In genomic region chr19:6343066-6343925, GRCm38 (mm10) we compare ENCODE assay signal across 12 mouse cellular contexts. TPM values are rescaled to one million over a fixed set of nuclear protein-coding genes. Genes with fewer than 3 reads are reported as not detected.
DNase-seq lines count a peak whose midpoint lies in the region; ATAC-seq and TF ChIP-seq lines count a peak whose summit lies in the region.
"Had no signal": no experiment of that assay in that cellular context is flagged by ENCODE, and none has a peak within 500 bp of the region (broad histone marks: within the 10 kb centered on the region; RNA-seq: fewer than 3 reads in every experiment).

No protein-coding gene starts in this region.

- H3K9ac ChIP-seq in heart, embryonic 12.5 days: no peak overlapping the region
- H3K9ac ChIP-seq in heart, embryonic 11.5 days (ENCODE audit: low read depth, low read length): no peak overlapping the region
- peak overlapping the region; percentile 26; the same call in 1 of the 2 replicates for H3K9ac ChIP-seq in liver, embryonic 13.5 days
- H3K9ac ChIP-seq in forebrain, postnatal 0 days: no peak overlapping the region
- H3K9ac ChIP-seq: forebrain, embryonic 13.5 days; heart, embryonic 15.5 days had no signal

- no peak for DNase-seq in liver, embryonic 13.5 days
- DNase-seq in thymus, postnatal 25 days: peak; percentile 53
- no peak for DNase-seq in forebrain, postnatal 0 days
- DNase-seq: layer of hippocampus, adult 9-11 months had no signal

- H3K27ac ChIP-seq in heart, embryonic 12.5 days (ENCODE audit: poor library complexity, severe bottlenecking): no peak overlapping the region
- no peak overlapping the region for H3K27ac ChIP-seq in heart, embryonic 11.5 days (ENCODE audit: low read depth, low read length)
- no peak overlapping the region; the same call in 1 of the 2 replicates for H3K27ac ChIP-seq in liver, embryonic 13.5 days
- no peak overlapping the region for H3K27ac ChIP-seq in forebrain, postnatal 0 days (ENCODE audit: low read depth, low read length)
- H3K27ac ChIP-seq: forebrain, embryonic 13.5 days; heart, embryonic 15.5 days; kidney, postnatal 0 days had no signal

- no peak overlapping the region for H3K4me3 ChIP-seq in heart, embryonic 12.5 days
- H3K4me3 ChIP-seq in heart, embryonic 11.5 days (ENCODE audit: low read depth, low read length): no peak overlapping the region
- H3K4me3 ChIP-seq in megakaryocyte, embryonic 14.5 days (replicated peaks): peak overlapping the region; percentile 62
- no peak overlapping the region for H3K4me3 ChIP-seq in liver, embryonic 13.5 days (replicated peaks)
- H3K4me3 ChIP-seq in forebrain, postnatal 0 days (ENCODE audit: low read depth, low read length): no peak overlapping the region

- H3K36me3 ChIP-seq in heart, embryonic 12.5 days: peaks cover 61% of the 10 kb centered on the region
- peaks cover 29% of the 10 kb centered on the region for H3K36me3 ChIP-seq in heart, embryonic 11.5 days (ENCODE audit: control insufficient read depth, insufficient read depth, low read length)
- peaks cover 73% of the 10 kb centered on the region for H3K36me3 ChIP-seq in megakaryocyte, embryonic 14.5 days (replicated peaks; ENCODE audit: low read length)
- peaks cover 62% of the 10 kb centered on the region for H3K36me3 ChIP-seq in liver, embryonic 13.5 days
- peaks cover 72% of the 10 kb centered on the region for H3K36me3 ChIP-seq in forebrain, postnatal 0 days (ENCODE audit: insufficient read depth)

- no peak for ATAC-seq in heart, embryonic 12.5 days (ENCODE audit: insufficient number of reproducible peaks, low FRiP score)
- ATAC-seq in heart, embryonic 11.5 days (replicated peaks; ENCODE audit: insufficient number of reproducible peaks, low FRiP score, low TSS enrichment): no peak
- no peak for ATAC-seq in megakaryocyte, adult 5-6 weeks (ENCODE audit: poor library complexity, severe bottlenecking)
- no peak for ATAC-seq in liver, embryonic 13.5 days (ENCODE audit: low read depth)
- no peak for ATAC-seq in forebrain, postnatal 0 days
- ATAC-seq: forebrain, embryonic 13.5 days; hindbrain, embryonic 16.5 days had no signal

- H3K27me3 ChIP-seq in heart, embryonic 12.5 days (replicated peaks): no peaks in the 10 kb centered on the region
- no peaks in the 10 kb centered on the region for H3K27me3 ChIP-seq in heart, embryonic 11.5 days (ENCODE audit: control insufficient read depth, insufficient read depth, low read length)
- peaks cover 3% of the 10 kb centered on the region for H3K27me3 ChIP-seq in megakaryocyte, embryonic 14.5 days (replicated peaks)
- no peaks in the 10 kb centered on the region for H3K27me3 ChIP-seq in liver, embryonic 13.5 days
- H3K27me3 ChIP-seq in forebrain, postnatal 0 days (ENCODE audit: insufficient read depth, low read length): no peaks in the 10 kb centered on the region
- H3K27me3 ChIP-seq: forebrain, embryonic 13.5 days; heart, embryonic 15.5 days had no signal

- 73% methylated on average over 19 of the region's 19 CpGs for WGBS in heart, embryonic 12.5 days
- 68% methylated on average over 19 of the region's 19 CpGs for WGBS in heart, embryonic 11.5 days (ENCODE audit: insufficient replicate concordance)
- whole genome bisulfite sequencing in liver, embryonic 13.5 days (ENCODE audit: insufficient replicate concordance): 58% methylated on average over 19 of the region's 19 CpGs
- 89% methylated on average over 19 of the region's 19 CpGs for WGBS in forebrain, postnatal 0 days

- peak overlapping the region; percentile 92; the same call in 1 of the 2 replicates for H3K4me2 ChIP-seq in heart, embryonic 12.5 days
- H3K4me2 ChIP-seq in heart, embryonic 11.5 days: no peak overlapping the region
- H3K4me2 ChIP-seq in liver, embryonic 13.5 days: peak overlapping the region; percentile 100; the same call in 1 of the 2 replicates
- no peak overlapping the region for H3K4me2 ChIP-seq in forebrain, postnatal 0 days (ENCODE audit: low read depth)
- H3K4me2 ChIP-seq: forebrain, embryonic 13.5 days had no signal

- no peak for TF ChIP-seq CTCF in forebrain, postnatal 0 days (IDR thresholded peaks at IDR 0.05; ENCODE audit: low read depth)

- H3K9me3 ChIP-seq in heart, embryonic 12.5 days (replicated peaks): no peaks in the 10 kb centered on the region
- H3K9me3 ChIP-seq in heart, embryonic 11.5 days (replicated peaks; ENCODE audit: control insufficient read depth, low read length): no peaks in the 10 kb centered on the region
- H3K9me3 ChIP-seq in megakaryocyte, embryonic 14.5 days: no peaks in the 10 kb centered on the region
- H3K9me3 ChIP-seq in liver, embryonic 13.5 days (replicated peaks): no peaks in the 10 kb centered on the region
- H3K9me3 ChIP-seq in forebrain, postnatal 0 days (ENCODE audit: low read length): no peaks in the 10 kb centered on the region
- H3K9me3 ChIP-seq: forebrain, embryonic 13.5 days; heart, embryonic 15.5 days had no signal

- H3K4me1 ChIP-seq in heart, embryonic 12.5 days (replicated peaks): peaks cover 24% of the 10 kb centered on the region
- H3K4me1 ChIP-seq in heart, embryonic 11.5 days (ENCODE audit: control insufficient read depth, insufficient read depth, low read length): peaks cover 19% of the 10 kb centered on the region
- H3K4me1 ChIP-seq in megakaryocyte, embryonic 14.5 days: peaks cover 88% of the 10 kb centered on the region
- H3K4me1 ChIP-seq in liver, embryonic 13.5 days (replicated peaks): peaks cover 68% of the 10 kb centered on the region
- H3K4me1 ChIP-seq in forebrain, postnatal 0 days (ENCODE audit: insufficient read depth): no peaks in the 10 kb centered on the region

RNA-seq across cellular contexts. Expression of gene Map4k2, which starts 2.4 kb away (rescaled TPM):
- 14.1 and 15.7 TPM in 2 replicates for polyA plus RNA-seq in heart, embryonic 12.5 days (2016; fragmentation: Nextera tagmentation; extraction: Ambion mirVana)
- polyA plus RNA-seq in heart, embryonic 11.5 days (2014; fragmentation: Nextera tagmentation; extraction: Ambion mirVana): 9.6 and 10.1 TPM in 2 replicates
- polyA plus RNA-seq in megakaryocyte, embryonic 14.5 days (2012; ENCODE audit: insufficient read depth, low replicate concordance): 9.3 and 21.8 TPM in 2 replicates
- 35.0 and 43.3 TPM in 2 replicates for total RNA-seq in megakaryocyte, adult 5-6 weeks (2015)
- 66.3 and 79.6 TPM in 2 replicates for total RNA-seq in megakaryocyte, adult 5-6 weeks (2017)
- polyA plus RNA-seq in liver, embryonic 13.5 days (2015; fragmentation: Nextera tagmentation; extraction: Ambion mirVana): 4.5 and 5.8 TPM in 2 replicates
- total RNA-seq in forebrain, postnatal 0 days (2014; rRNA removed): 43.0 and 55.8 TPM in 2 replicates
- polyA plus RNA-seq in forebrain, postnatal 0 days (2015; fragmentation: Nextera tagmentation; extraction: Ambion mirVana): 6.7 and 9.7 TPM in 2 replicates

RNA-seq across cellular contexts. Expression of gene Men1, which starts 8.5 kb away (rescaled TPM):
- polyA plus RNA-seq in heart, embryonic 12.5 days (2016; fragmentation: Nextera tagmentation; extraction: Ambion mirVana): 48.7 and 52.1 TPM in 2 replicates
- polyA plus RNA-seq in heart, embryonic 11.5 days (2014; fragmentation: Nextera tagmentation; extraction: Ambion mirVana): 31.8 and 35.1 TPM in 2 replicates
- polyA plus RNA-seq in megakaryocyte, embryonic 14.5 days (2012; ENCODE audit: insufficient read depth, low replicate concordance): 70.2 and 174 TPM in 2 replicates
- 15.1 and 16.6 TPM in 2 replicates for total RNA-seq in megakaryocyte, adult 5-6 weeks (2015)
- 19.2 and 20.7 TPM in 2 replicates for total RNA-seq in megakaryocyte, adult 5-6 weeks (2017)
- polyA plus RNA-seq in liver, embryonic 13.5 days (2015; fragmentation: Nextera tagmentation; extraction: Ambion mirVana): 26.3 and 29.9 TPM in 2 replicates
- total RNA-seq in forebrain, postnatal 0 days (2014; rRNA removed): 60.5 and 64.3 TPM in 2 replicates
- polyA plus RNA-seq in forebrain, postnatal 0 days (2015; fragmentation: Nextera tagmentation; extraction: Ambion mirVana): 58.3 and 60.9 TPM in 2 replicates

RNA-seq across cellular contexts. Expression of gene Sf1, which starts 20.2 kb away (rescaled TPM):
- 127 and 130 TPM in 2 replicates for polyA plus RNA-seq in heart, embryonic 12.5 days (2016; fragmentation: Nextera tagmentation; extraction: Ambion mirVana)
- polyA plus RNA-seq in heart, embryonic 11.5 days (2014; fragmentation: Nextera tagmentation; extraction: Ambion mirVana): 106 and 124 TPM in 2 replicates
- 1,025 and 2,643 TPM in 2 replicates for polyA plus RNA-seq in megakaryocyte, embryonic 14.5 days (2012; ENCODE audit: insufficient read depth, low replicate concordance)
- 164 and 205 TPM in 2 replicates for total RNA-seq in megakaryocyte, adult 5-6 weeks (2015)
- total RNA-seq in megakaryocyte, adult 5-6 weeks (2017): 179 and 212 TPM in 2 replicates
- 68.4 and 92.3 TPM in 2 replicates for polyA plus RNA-seq in liver, embryonic 13.5 days (2015; fragmentation: Nextera tagmentation; extraction: Ambion mirVana)
- total RNA-seq in forebrain, postnatal 0 days (2014; rRNA removed): 70.0 and 113 TPM in 2 replicates
- 89.7 and 102 TPM in 2 replicates for polyA plus RNA-seq in forebrain, postnatal 0 days (2015; fragmentation: Nextera tagmentation; extraction: Ambion mirVana)

RNA-seq across cellular contexts. Expression of gene Cdc42bpg, which starts 37.0 kb away (rescaled TPM):
- 0.34 and 0.44 TPM in 2 replicates for polyA plus RNA-seq in heart, embryonic 12.5 days (2016; fragmentation: Nextera tagmentation; extraction: Ambion mirVana)
- polyA plus RNA-seq in heart, embryonic 11.5 days (2014; fragmentation: Nextera tagmentation; extraction: Ambion mirVana): 0.44 and 0.74 TPM in 2 replicates
- 4.8 and 6.6 TPM in 2 replicates for polyA plus RNA-seq in megakaryocyte, embryonic 14.5 days (2012; ENCODE audit: insufficient read depth, low replicate concordance)
- 0.56 and 0.68 TPM in 2 replicates for total RNA-seq in megakaryocyte, adult 5-6 weeks (2015)
- 0.88 and 1.3 TPM in 2 replicates for total RNA-seq in megakaryocyte, adult 5-6 weeks (2017)
- 0.14 and 0.16 TPM in 2 replicates for polyA plus RNA-seq in liver, embryonic 13.5 days (2015; fragmentation: Nextera tagmentation; extraction: Ambion mirVana)
- 3.1 and 4.7 TPM in 2 replicates for total RNA-seq in forebrain, postnatal 0 days (2014; rRNA removed)
- 0.11 and 0.23 TPM in 2 replicates for polyA plus RNA-seq in forebrain, postnatal 0 days (2015; fragmentation: Nextera tagmentation; extraction: Ambion mirVana)

RNA-seq across cellular contexts. Expression of gene Pygm, which starts 40.9 kb away (rescaled TPM):
- polyA plus RNA-seq in heart, embryonic 12.5 days (2016; fragmentation: Nextera tagmentation; extraction: Ambion mirVana): 224 and 234 TPM in 2 replicates
- polyA plus RNA-seq in heart, embryonic 11.5 days (2014; fragmentation: Nextera tagmentation; extraction: Ambion mirVana): 149 and 178 TPM in 2 replicates
- polyA plus RNA-seq in megakaryocyte, embryonic 14.5 days (2012; ENCODE audit: insufficient read depth, low replicate concordance): 3.6 TPM in 1 of 2 replicates, not detected in the other
- total RNA-seq in megakaryocyte, adult 5-6 weeks (2015): 0.80 and 3.2 TPM in 2 replicates
- 0.11 and 0.12 TPM in 2 replicates for total RNA-seq in megakaryocyte, adult 5-6 weeks (2017)
- polyA plus RNA-seq in liver, embryonic 13.5 days (2015; fragmentation: Nextera tagmentation; extraction: Ambion mirVana): 2.7 and 2.9 TPM in 2 replicates
- 6.2 and 8.8 TPM in 2 replicates for total RNA-seq in forebrain, postnatal 0 days (2014; rRNA removed)
- 4.7 and 7.6 TPM in 2 replicates for polyA plus RNA-seq in forebrain, postnatal 0 days (2015; fragmentation: Nextera tagmentation; extraction: Ambion mirVana)

Comparison
In these comparisons a context has a peak if more than half of its experiments do, and no peak if none do; other contexts are left out.
1. H3K4me2 ChIP-seq: peak in heart, embryonic 12.5 days (single experiment) and liver, embryonic 13.5 days (single experiment); none in heart, embryonic 11.5 days (single experiment) and forebrain, postnatal 0 days (single experiment).